Mouse (Mus musculus): ENCODE measurements around the gene Map3k20. TPM values are rescaled to one million over a fixed set of nuclear protein-coding genes. Genes with fewer than 3 reads are reported as not detected.

The Map3k20 gene
- polyA plus RNA-seq (2012; ENCODE audit: low replicate concordance): 0.52 and 1.1 TPM in 2 replicates

GRCm38 (mm10) chr2:72285256-72285887 lies at the start of gene Map3k20:
Gene Map3k20 (plus strand): TSS chr2:72285637.

GRCm38 (mm10) chr2:72475797-72476485 lies 190.5 kb downstream of the Map3k20 start, which contains the start of gene Cdca7:
Gene Cdca7 (plus strand): TSS chr2:72476159.

Other genes with a start within 250 kb of the Map3k20 start
- 3.6 and 8.1 TPM in 2 replicates for gene Cdca7, start 190.5 kb downstream of the Map3k20 start, polyA plus RNA-seq (2012; ENCODE audit: low replicate concordance)

Data from hematopoietic multipotent progenitor cell, adult 10-12 weeks (in vitro differentiated cells).